Mouse (Mus musculus) kidney, adult 8-10 months (tissue): ENCODE results near the gene Pbx2.
A peak's percentile ranks its signal among the peaks of the same experiment; 100 is the strongest.

Experiments used
- DNase-seq, 2 experiments: peaks; one replicate each; pipeline ENCODE4 v3.0.0; 2022

The Pbx2 gene

GRCm38 (mm10) chr17:34631647-34632046 lies 40.6 kb downstream of the Pbx2 start:
- DNase-seq, result no peak

GRCm38 (mm10) chr17:34632261-34632691 lies 41.2 kb downstream of the Pbx2 start:
- DNase-seq, result peak; percentile 87 to 88

- no peak for DNase-seq
Observed at GRCm38 (mm10) chr17:34635671-34636070, 44.6 kb downstream of the Pbx2 start.

GRCm38 (mm10) chr17:34637459-34637858 lies 46.4 kb downstream of the Pbx2 start:
- DNase-seq, result no peak

GRCm38 (mm10) chr17:34639461-34640255 lies 48.6 kb downstream of the Pbx2 start:
- no peak for DNase-seq

GRCm38 (mm10) chr17:34640778-34641601 lies 49.9 kb downstream of the Pbx2 start:
- DNase-seq, result no peak

GRCm38 (mm10) chr17:34641945-34642344 lies 50.9 kb downstream of the Pbx2 start:
- no peak for DNase-seq

- no peak for DNase-seq
Observed at GRCm38 (mm10) chr17:34643379-34643778, 52.3 kb downstream of the Pbx2 start.

- DNase-seq, result no peak
Observed at GRCm38 (mm10) chr17:34643944-34644343, 52.9 kb downstream of the Pbx2 start.

- peak; percentile 98 for DNase-seq
Observed at GRCm38 (mm10) chr17:34644608-34645007, 53.5 kb downstream of the Pbx2 start, which contains the start of gene Fkbpl. Gene Fkbpl, plus strand, starts transcription at chr17:34644764.

- DNase-seq, result no peak
Observed at GRCm38 (mm10) chr17:34645256-34645829, 54.3 kb downstream of the Pbx2 start.

GRCm38 (mm10) chr17:34645831-34646511 lies 54.9 kb downstream of the Pbx2 start:
- DNase-seq, result no peak
